Mouse (Mus musculus) small intestine, adult 2 months (tissue): ENCODE data around the gene Vcan.

Experiments
- CTCF ChIP-seq: fragments of 200-500 bp; IDR thresholded peaks from 2 replicates; pipeline ENCODE4 v1.5.1; 2012; ENCODE audit warnings: low read depth, mild to moderate bottlenecking, control low read depth, inconsistent platforms, low read length, moderate library complexity, mixed read lengths; ENCODE audit not compliant: insufficient replicate concordance, insufficient read length; ENCODE audit errors: extremely low read depth
- POLR2A ChIP-seq: fragments of 200-500 bp; IDR thresholded peaks from 2 replicates; pipeline ENCODE4 v1.6.1; 2012; ENCODE audit warnings: low read depth, mild to moderate bottlenecking, control low read depth, inconsistent platforms, low read length, moderate library complexity

- TF ChIP-seq CTCF (no peak), POLR2A (no peak)
These were observed 80.6 kb downstream of the Vcan start for GRCm38 (mm10) chr13:89661688-89662087.
